8 mouse cellular contexts compared by ENCODE assay signal in genomic region chr7:34132355-34133079, GRCm38 (mm10). TPM values are rescaled to one million over a fixed set of nuclear protein-coding genes. Genes with fewer than 3 reads are reported as not detected.
A peak's percentile ranks its signal among the peaks of the same experiment; 100 is the strongest.
DNase-seq lines count a peak whose midpoint lies in the region; ATAC-seq and TF ChIP-seq lines count a peak whose summit lies in the region.

No protein-coding gene starts in this region.

- H3K4me2 ChIP-seq in limb, embryonic 11.5 days (ENCODE audit: low read depth, severe bottlenecking): peak overlapping the region; percentile 54
- peak overlapping the region; percentile 81 for H3K4me2 ChIP-seq in midbrain, postnatal 0 days (ENCODE audit: low read depth, low read length, poor library complexity, severe bottlenecking)

- peaks cover 25% of the 10 kb centered on the region for H3K4me1 ChIP-seq in embryonic facial prominence, embryonic 10.5 days
- peaks cover 8% of the 10 kb centered on the region; the same call in 1 of the 2 replicates for H3K4me1 ChIP-seq in limb, embryonic 11.5 days (ENCODE audit: control insufficient read depth, insufficient read depth, low read length)
- peaks cover 9% of the 10 kb centered on the region; the same call in 1 of the 2 replicates for H3K4me1 ChIP-seq in midbrain, postnatal 0 days (ENCODE audit: insufficient read depth, low read length)

- no peak for TF ChIP-seq CTCF in midbrain, postnatal 0 days (IDR thresholded peaks at IDR 0.05)

- peaks cover 2% of the 10 kb centered on the region; the same call in 1 of the 2 replicates for H3K9me3 ChIP-seq in embryonic facial prominence, embryonic 10.5 days
- no peaks in the 10 kb centered on the region for H3K9me3 ChIP-seq in limb, embryonic 11.5 days (ENCODE audit: control insufficient read depth, low read length)
- no peaks in the 10 kb centered on the region for H3K9me3 ChIP-seq in midbrain, postnatal 0 days (ENCODE audit: low read length)

- H3K27me3 ChIP-seq in embryonic facial prominence, embryonic 10.5 days (replicated peaks; ENCODE audit: low read depth, poor library complexity, severe bottlenecking): no peaks in the 10 kb centered on the region
- H3K27me3 ChIP-seq in limb, embryonic 11.5 days (ENCODE audit: control insufficient read depth, insufficient read depth, low read length): no peaks in the 10 kb centered on the region
- no peaks in the 10 kb centered on the region for H3K27me3 ChIP-seq in midbrain, postnatal 0 days (ENCODE audit: insufficient read depth, low read length)

- WGBS in embryonic facial prominence, embryonic 10.5 days: 2% methylated on average over 116 of the region's 116 CpGs
- WGBS in limb, embryonic 11.5 days: under 1% methylated on average over 83 of the region's 116 CpGs
- 1% methylated on average over 55 of the region's 116 CpGs for WGBS in midbrain, postnatal 0 days

- peak overlapping the region; percentile 88 for H3K9ac ChIP-seq in limb, embryonic 11.5 days (ENCODE audit: low read length)
- H3K9ac ChIP-seq in midbrain, postnatal 0 days (replicated peaks; ENCODE audit: low read length, poor library complexity, severe bottlenecking): peak overlapping the region; percentile 94

- intact Hi-C loops in heart, postnatal 14 days (cut with DNase I): no loop called here

- peaks cover 18% of the 10 kb centered on the region for H3K36me3 ChIP-seq in embryonic facial prominence, embryonic 10.5 days (replicated peaks)
- no peaks in the 10 kb centered on the region; the same call in 1 of the 2 replicates for H3K36me3 ChIP-seq in limb, embryonic 11.5 days (ENCODE audit: control insufficient read depth, insufficient read depth, low read length)
- H3K36me3 ChIP-seq in midbrain, postnatal 0 days (ENCODE audit: insufficient read depth, low read length): no peaks in the 10 kb centered on the region

- peak overlapping the region; percentile 95 for H3K27ac ChIP-seq in embryonic facial prominence, embryonic 10.5 days (replicated peaks)
- H3K27ac ChIP-seq in limb, embryonic 11.5 days (replicated peaks; ENCODE audit: low read depth, low read length): peak overlapping the region; percentile 84
- peak overlapping the region; percentile 69 for H3K27ac ChIP-seq in midbrain, postnatal 0 days (ENCODE audit: low read depth, low read length)

- peak; percentile 52 for ATAC-seq in limb, embryonic 11.5 days (ENCODE audit: insufficient number of reproducible peaks, low FRiP score, low TSS enrichment, low read depth)
- ATAC-seq in midbrain, postnatal 0 days (ENCODE audit: low FRiP score): peak; percentile 73
- ATAC-seq in monocyte, adult 5-6 weeks (replicated peaks; ENCODE audit: insufficient number of reproducible peaks, low FRiP score, low TSS enrichment, poor library complexity, severe bottlenecking): no peak

- DNase-seq in right cerebral cortex, postnatal 4 days: peak; percentile 56
- DNase-seq in right cerebral cortex, postnatal 36 days (ENCODE audit: low spot score in 2 of 2): no peak
- DNase-seq in embryonic facial prominence, embryonic 10.5 days (ENCODE audit: low spot score): peak; percentile 80
- DNase-seq in heart, postnatal 14 days: peak; percentile 40 to 53
- DNase-seq in limb, embryonic 11.5 days (ENCODE audit: low spot score): peak; percentile 77
- DNase-seq in midbrain, postnatal 0 days (ENCODE audit: low spot score): peak; percentile 58
- DNase-seq in natural killer cell, adult 2 months (ENCODE audit: low spot score in 2 of 2): no peak

- peak overlapping the region; percentile 87 for H3K4me3 ChIP-seq in embryonic facial prominence, embryonic 10.5 days
- peak overlapping the region; percentile 65 for H3K4me3 ChIP-seq in limb, embryonic 11.5 days (ENCODE audit: low read depth, low read length)
- H3K4me3 ChIP-seq in midbrain, postnatal 0 days (ENCODE audit: low read depth, low read length): peak overlapping the region; percentile 79

RNA-seq across cellular contexts. Expression of gene Wtip, which starts 0.6 kb away (rescaled TPM):
- 6.2 and 7.2 TPM in 2 replicates for polyA plus RNA-seq in embryonic facial prominence, embryonic 10.5 days (2016; fragmentation: Nextera tagmentation; extraction: Ambion mirVana)
- 10 to 100 TPM; 14.0 to 15.7 TPM for total RNA-seq in heart, postnatal 14 days (2021)
- 7.1 and 7.2 TPM in 2 replicates for polyA plus RNA-seq in limb, embryonic 11.5 days (2014; fragmentation: Nextera tagmentation; extraction: Ambion mirVana)
- 31.0 and 37.2 TPM in 2 replicates for total RNA-seq in midbrain, postnatal 0 days (2014; rRNA removed)
- 2.1 and 2.5 TPM in 2 replicates for polyA plus RNA-seq in midbrain, postnatal 0 days (2015; fragmentation: Nextera tagmentation; extraction: Ambion mirVana)
- total RNA-seq in monocyte, adult 5-6 weeks (2017): not detected in 3 replicates

RNA-seq across cellular contexts. Expression of gene Uba2, which starts 36.9 kb away (rescaled TPM):
- polyA plus RNA-seq in embryonic facial prominence, embryonic 10.5 days (2016; fragmentation: Nextera tagmentation; extraction: Ambion mirVana): 289 and 295 TPM in 2 replicates
- total RNA-seq in heart, postnatal 14 days (2021): 10 to 100 TPM; 34.6 to 38.9 TPM
- polyA plus RNA-seq in limb, embryonic 11.5 days (2014; fragmentation: Nextera tagmentation; extraction: Ambion mirVana): 280 and 284 TPM in 2 replicates
- total RNA-seq in midbrain, postnatal 0 days (2014; rRNA removed): 142 and 145 TPM in 2 replicates
- 119 and 120 TPM in 2 replicates for polyA plus RNA-seq in midbrain, postnatal 0 days (2015; fragmentation: Nextera tagmentation; extraction: Ambion mirVana)
- total RNA-seq in monocyte, adult 5-6 weeks (2017): 107 to 120 TPM (median 115 TPM) in 3 replicates

RNA-seq across cellular contexts. Expression of gene Scgb1b30, which starts 37.3 kb away (rescaled TPM):
- polyA plus RNA-seq in embryonic facial prominence, embryonic 10.5 days (2016; fragmentation: Nextera tagmentation; extraction: Ambion mirVana): not detected in 2 replicates
- not detected for total RNA-seq in heart, postnatal 14 days (2021)
- polyA plus RNA-seq in limb, embryonic 11.5 days (2014; fragmentation: Nextera tagmentation; extraction: Ambion mirVana): not detected in 2 replicates
- not detected in 2 replicates for total RNA-seq in midbrain, postnatal 0 days (2014; rRNA removed)
- polyA plus RNA-seq in midbrain, postnatal 0 days (2015; fragmentation: Nextera tagmentation; extraction: Ambion mirVana): not detected in 2 replicates
- not detected in 3 replicates for total RNA-seq in monocyte, adult 5-6 weeks (2017)

Comparison
In these comparisons a context has a peak if more than half of its experiments do, and no peak if none do; other contexts are left out.
1. DNase-seq: peak in right cerebral cortex, postnatal 4 days (single experiment), embryonic facial prominence, embryonic 10.5 days (single experiment), heart, postnatal 14 days (2 of 2), limb, embryonic 11.5 days (single experiment) and midbrain, postnatal 0 days (single experiment); none in right cerebral cortex, postnatal 36 days (0 of 2) and natural killer cell, adult 2 months (0 of 2).
2. RNA of gene Wtip, which starts 0.6 kb away (total RNA-seq): 31.0 to 37.2 TPM in midbrain, postnatal 0 days and 14.0 to 15.7 TPM in heart, postnatal 14 days; not detected in monocyte, adult 5-6 weeks; every median in the first group is over 10 times any median in the second.
3. Peak in every context shown above with its lines, with median percentiles within 50 percentile points of each other: H3K27ac ChIP-seq and H3K4me3 ChIP-seq.